Mouse (Mus musculus): ENCODE results near the gene B3gnt9. TPM values are rescaled to one million over a fixed set of nuclear protein-coding genes. Genes with fewer than 3 reads are reported as not detected.
A peak's percentile ranks its signal among the peaks of the same experiment; 100 is the strongest.

Gene B3gnt9
- polyA plus RNA-seq, 1 experiment from 2014 or later: 26.0 TPM

- peak within 1 kb of the TSS; percentile 87 for H3K4me2 ChIP-seq
- H3K9me3 ChIP-seq: no peaks in the 10 kb centered on the region
- H3K9ac ChIP-seq: peak within 1 kb of the TSS; percentile 64
- peak within 1 kb of the TSS; percentile 65 for H3K4me3 ChIP-seq
- H3K36me3 ChIP-seq: no peaks in the 10 kb centered on the region
- H3K4me1 ChIP-seq: peaks cover 24% of the 10 kb centered on the region
- 2% methylated on average over 34 of the region's 34 CpGs for WGBS
- peak within 1 kb of the TSS; percentile 89 for H3K27ac ChIP-seq
- ATAC-seq (ENCODE audit: borderline replicate concordance, extremely low read depth, low FRiP score, low TSS enrichment): peak; percentile 93
- no peaks in the 10 kb centered on the region for H3K27me3 ChIP-seq
Measured at GRCm38 (mm10) chr8:105224413-105225271, 30.3 kb downstream of the B3gnt9 start, which contains the start of gene D230025D16Rik. Gene D230025D16Rik, plus strand, starts transcription at chr8:105225145.

- H3K4me2 ChIP-seq: peak overlapping the region; percentile 87
- no peaks in the 10 kb centered on the region for H3K36me3 ChIP-seq
- H3K9me3 ChIP-seq: no peaks in the 10 kb centered on the region
- no peak for ATAC-seq (ENCODE audit: borderline replicate concordance, extremely low read depth, low FRiP score, low TSS enrichment)
- no peak overlapping the region for H3K4me3 ChIP-seq
- H3K4me1 ChIP-seq: peaks cover 24% of the 10 kb centered on the region
- no peaks in the 10 kb centered on the region for H3K27me3 ChIP-seq
- WGBS: 69% methylated on average over 7 of the region's 7 CpGs
- H3K27ac ChIP-seq: peak overlapping the region; percentile 89; the same call in 1 of the 2 replicates
- no peak overlapping the region for H3K9ac ChIP-seq
Measured at GRCm38 (mm10) chr8:105223850-105224249, 31.1 kb downstream of the B3gnt9 start.

GRCm38 (mm10) chr8:105217926-105218522 is 36.9 kb downstream of the B3gnt9 start:
- Histone ChIP-seq H3K27me3 (no peaks in the 10 kb centered on the region), H3K36me3 (peaks cover 17% of the 10 kb centered on the region), H3K9me3 (no peaks in the 10 kb centered on the region), H3K4me2 (no peak overlapping the region), H3K27ac (no peak overlapping the region), H3K4me1 (no peaks in the 10 kb centered on the region), H3K4me3 (no peak overlapping the region), H3K9ac (no peak overlapping the region)
- no peak for ATAC-seq (ENCODE audit: borderline replicate concordance, extremely low read depth, low FRiP score, low TSS enrichment)
- WGBS: 74% methylated on average over 5 of the region's 5 CpGs

DNA sequence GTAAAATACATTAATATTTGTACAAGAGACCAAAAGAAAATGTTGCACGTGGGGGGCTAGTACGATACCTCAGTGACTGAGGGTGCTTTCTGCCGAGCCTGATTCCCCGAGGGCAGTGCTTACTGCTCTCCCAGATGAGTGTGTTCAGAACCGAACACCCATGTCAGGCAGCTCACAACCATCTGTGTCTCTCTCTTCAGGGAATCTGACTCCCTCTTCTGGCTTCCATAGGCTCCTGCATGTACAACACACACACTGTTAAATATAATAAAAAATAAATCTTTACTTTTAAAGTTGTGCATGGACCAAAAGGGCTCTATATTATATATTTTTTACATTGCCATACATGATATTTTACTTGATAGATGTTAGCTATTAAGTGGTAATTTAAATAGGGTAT is 40.8 kb downstream of the B3gnt9 start:
- Histone ChIP-seq H3K9ac (no peak overlapping the region), H3K4me3 (no peak overlapping the region), H3K4me1 (no peaks in the 10 kb centered on the region), H3K4me2 (no peak overlapping the region), H3K36me3 (peaks cover 17% of the 10 kb centered on the region), H3K27ac (no peak overlapping the region), H3K27me3 (no peaks in the 10 kb centered on the region), H3K9me3 (no peaks in the 10 kb centered on the region)
- WGBS: 81% methylated on average over 5 of the region's 5 CpGs
- ATAC-seq (ENCODE audit: borderline replicate concordance, extremely low read depth, low FRiP score, low TSS enrichment): no peak

DNA sequence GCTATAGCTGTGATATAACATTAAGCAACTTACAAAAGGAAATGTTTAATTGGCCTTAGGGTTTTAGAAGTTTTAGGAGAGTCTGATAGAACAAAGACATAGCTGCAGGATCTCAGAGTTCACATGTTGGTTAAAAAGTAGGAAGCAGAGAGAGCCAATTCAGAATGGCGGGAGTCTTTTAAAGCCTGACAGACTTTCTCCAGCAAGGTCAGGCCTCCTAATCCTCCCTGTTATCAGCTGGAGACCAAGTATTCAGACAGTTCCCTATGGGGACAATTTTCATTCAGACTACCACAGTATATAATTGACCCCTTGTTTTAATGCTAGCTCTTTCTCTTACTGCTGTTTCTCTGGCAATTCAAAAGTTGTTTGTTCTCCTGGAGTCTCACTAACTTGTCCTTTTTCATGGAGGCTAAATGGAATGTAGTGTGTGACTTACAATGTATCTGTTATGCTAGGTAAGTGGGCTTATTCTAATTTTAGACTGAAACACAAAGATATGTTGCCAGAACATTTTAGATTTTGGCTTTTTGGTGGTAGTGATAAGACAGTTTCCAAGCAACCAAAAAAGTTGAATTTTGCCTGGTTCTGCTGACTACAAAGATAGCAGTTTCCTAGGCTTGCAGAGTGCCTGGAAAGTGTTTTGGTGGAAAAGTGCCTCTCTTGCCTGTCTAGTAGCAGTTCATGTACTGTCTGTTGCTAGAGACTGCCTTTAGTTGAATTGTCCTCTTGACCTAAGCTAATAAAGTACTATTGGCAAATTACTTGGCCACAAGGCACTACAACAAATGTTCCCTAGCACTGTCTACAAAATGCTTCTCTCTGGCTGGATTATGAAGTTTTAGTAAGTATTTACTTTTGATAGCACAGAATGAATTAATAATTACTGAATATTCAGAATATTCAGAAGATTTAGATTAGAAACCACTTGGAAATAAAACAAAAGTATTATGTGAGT is 45.5 kb downstream of the B3gnt9 start:
- H3K27ac ChIP-seq: no peak overlapping the region
- no peaks in the 10 kb centered on the region for H3K4me1 ChIP-seq
- H3K9ac ChIP-seq: no peak overlapping the region
- no peak overlapping the region for H3K4me2 ChIP-seq
- H3K9me3 ChIP-seq: no peaks in the 10 kb centered on the region
- H3K27me3 ChIP-seq: no peaks in the 10 kb centered on the region
- no peak for ATAC-seq (ENCODE audit: borderline replicate concordance, extremely low read depth, low FRiP score, low TSS enrichment)
- no peak overlapping the region for H3K4me3 ChIP-seq
- WGBS: 86% methylated on average over 1 of the region's 1 CpGs
- peaks cover 11% of the 10 kb centered on the region for H3K36me3 ChIP-seq

DNA sequence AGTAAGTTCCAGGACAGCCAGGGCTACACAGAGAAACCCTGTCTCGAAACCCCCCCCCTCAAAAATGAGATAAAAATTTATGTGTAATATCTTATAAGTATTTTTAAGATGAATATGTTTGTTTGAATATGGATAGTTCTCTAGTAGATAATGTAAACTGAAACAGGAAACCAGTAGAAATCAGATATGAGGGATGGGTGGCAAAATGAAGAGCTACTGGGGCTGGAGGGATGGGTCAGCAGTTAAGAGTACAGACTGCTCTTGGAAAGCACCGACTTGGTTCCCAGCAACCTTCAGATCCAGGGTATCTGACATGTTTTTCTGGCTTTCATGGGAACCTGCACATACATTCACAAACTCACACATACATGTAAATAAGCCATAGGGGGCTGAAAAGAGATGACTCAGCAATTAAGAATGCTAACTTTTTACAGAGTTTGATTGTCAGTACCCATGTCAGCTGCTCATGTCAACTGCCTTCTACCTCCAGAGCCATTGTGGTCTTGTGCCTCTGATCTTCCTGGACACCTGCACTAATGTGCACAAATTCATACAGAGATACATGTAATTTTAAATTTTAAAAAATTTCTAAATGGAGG is 47.2 kb downstream of the B3gnt9 start:
- Histone ChIP-seq H3K9ac (no peak overlapping the region), H3K27me3 (no peaks in the 10 kb centered on the region), H3K4me1 (no peaks in the 10 kb centered on the region), H3K36me3 (peaks cover 16% of the 10 kb centered on the region), H3K4me2 (no peak overlapping the region), H3K27ac (no peak overlapping the region), H3K4me3 (no peak overlapping the region), H3K9me3 (no peaks in the 10 kb centered on the region)
- no peak for ATAC-seq (ENCODE audit: borderline replicate concordance, extremely low read depth, low FRiP score, low TSS enrichment)
- 79% methylated on average over 2 of the region's 2 CpGs for WGBS

DNA sequence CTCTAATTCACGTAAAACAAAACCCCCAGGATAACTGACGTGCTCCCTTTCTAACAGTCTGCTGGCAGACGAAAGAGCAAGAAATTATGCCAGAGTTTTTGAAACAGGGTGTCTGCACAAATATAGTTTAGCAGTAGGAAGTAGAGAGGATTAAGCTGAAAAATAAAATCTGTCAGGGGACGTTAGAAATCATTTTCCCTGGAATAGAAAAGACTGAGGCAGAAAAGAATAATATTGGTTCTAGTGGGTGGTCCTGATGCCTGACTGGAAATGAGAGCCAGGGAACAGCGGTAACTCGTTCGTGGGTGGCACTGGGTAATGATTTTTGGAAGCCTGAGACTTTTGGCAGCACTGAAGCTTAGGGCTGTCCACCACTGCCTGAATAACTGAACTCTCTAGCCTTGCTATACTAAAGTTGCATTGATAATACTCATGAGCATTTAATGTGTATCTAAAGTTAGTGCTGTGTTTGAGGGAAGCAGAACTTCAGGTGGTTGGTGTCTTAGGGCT is 48.1 kb downstream of the B3gnt9 start:
- 70% methylated on average over 7 of the region's 7 CpGs for WGBS
- Histone ChIP-seq H3K27me3 (no peaks in the 10 kb centered on the region), H3K4me3 (no peak overlapping the region), H3K27ac (no peak overlapping the region), H3K4me2 (no peak overlapping the region), H3K9ac (no peak overlapping the region), H3K4me1 (no peaks in the 10 kb centered on the region), H3K9me3 (no peaks in the 10 kb centered on the region), H3K36me3 (peaks cover 16% of the 10 kb centered on the region)
- no peak for ATAC-seq (ENCODE audit: borderline replicate concordance, extremely low read depth, low FRiP score, low TSS enrichment)

GRCm38 (mm10) chr8:105205748-105206147 is 49.2 kb downstream of the B3gnt9 start:
- no peak overlapping the region for H3K9ac ChIP-seq
- no peak overlapping the region for H3K27ac ChIP-seq
- no peaks in the 10 kb centered on the region for H3K4me1 ChIP-seq
- no peaks in the 10 kb centered on the region for H3K9me3 ChIP-seq
- H3K36me3 ChIP-seq: peaks cover 26% of the 10 kb centered on the region
- H3K4me3 ChIP-seq: no peak overlapping the region
- H3K27me3 ChIP-seq: no peaks in the 10 kb centered on the region
- WGBS: 83% methylated on average over 1 of the region's 1 CpGs
- H3K4me2 ChIP-seq: no peak overlapping the region
- ATAC-seq (ENCODE audit: borderline replicate concordance, extremely low read depth, low FRiP score, low TSS enrichment): no peak

Other genes starting within 250 kb of the B3gnt9 start
- gene Ces3a, start 206.6 kb downstream of the B3gnt9 start, polyA plus RNA-seq (2015; fragmentation: Nextera tagmentation; extraction: Ambion mirVana): not detected in 2 replicates
- gene Ces3b, start 171.4 kb downstream of the B3gnt9 start, polyA plus RNA-seq (2015; fragmentation: Nextera tagmentation; extraction: Ambion mirVana): not detected in 2 replicates
- gene Ces4a, start 123.4 kb downstream of the B3gnt9 start, polyA plus RNA-seq (2015; fragmentation: Nextera tagmentation; extraction: Ambion mirVana): not detected in 2 replicates
- gene Cbfb, start 84.5 kb downstream of the B3gnt9 start, polyA plus RNA-seq (2015; fragmentation: Nextera tagmentation; extraction: Ambion mirVana): 62.9 and 63.3 TPM in 2 replicates
- 38.2 and 38.8 TPM in 2 replicates for gene D230025D16Rik, start 30.0 kb downstream of the B3gnt9 start, polyA plus RNA-seq (2015; fragmentation: Nextera tagmentation; extraction: Ambion mirVana)
- gene Tradd, start 9.5 kb upstream of the B3gnt9 start, polyA plus RNA-seq (2015; fragmentation: Nextera tagmentation; extraction: Ambion mirVana): 29.8 and 33.6 TPM in 2 replicates
- gene Fbxl8, start 9.5 kb upstream of the B3gnt9 start, polyA plus RNA-seq (2015; fragmentation: Nextera tagmentation; extraction: Ambion mirVana): 4.8 and 4.9 TPM in 2 replicates
- gene Hsf4, start 14.6 kb upstream of the B3gnt9 start, polyA plus RNA-seq (2015; fragmentation: Nextera tagmentation; extraction: Ambion mirVana): 0.61 and 0.69 TPM in 2 replicates
- 1.5 and 1.7 TPM in 2 replicates for gene Nol3, start 21.0 kb upstream of the B3gnt9 start, polyA plus RNA-seq (2015; fragmentation: Nextera tagmentation; extraction: Ambion mirVana)
- gene 4931428F04Rik, start 34.7 kb upstream of the B3gnt9 start, polyA plus RNA-seq (2015; fragmentation: Nextera tagmentation; extraction: Ambion mirVana): 9.7 and 10.0 TPM in 2 replicates
- 30.3 and 32.9 TPM in 2 replicates for gene Exoc3l, start 40.9 kb upstream of the B3gnt9 start, polyA plus RNA-seq (2015; fragmentation: Nextera tagmentation; extraction: Ambion mirVana)
- gene E2f4, start 42.5 kb upstream of the B3gnt9 start, polyA plus RNA-seq (2015; fragmentation: Nextera tagmentation; extraction: Ambion mirVana): 76.4 and 77.3 TPM in 2 replicates
- 10.1 and 12.1 TPM in 2 replicates for gene Elmo3, start 50.4 kb upstream of the B3gnt9 start, polyA plus RNA-seq (2015; fragmentation: Nextera tagmentation; extraction: Ambion mirVana)
- 1.6 and 2.8 TPM in 2 replicates for gene Lrrc29, start 71.1 kb upstream of the B3gnt9 start, polyA plus RNA-seq (2015; fragmentation: Nextera tagmentation; extraction: Ambion mirVana)
- 110 and 116 TPM in 2 replicates for gene Tmem208, start 71.2 kb upstream of the B3gnt9 start, polyA plus RNA-seq (2015; fragmentation: Nextera tagmentation; extraction: Ambion mirVana)
- 10.6 and 11.9 TPM in 2 replicates for gene Fhod1, start 92.8 kb upstream of the B3gnt9 start, polyA plus RNA-seq (2015; fragmentation: Nextera tagmentation; extraction: Ambion mirVana)
- 6.4 and 7.2 TPM in 2 replicates for gene Slc9a5, start 93.7 kb upstream of the B3gnt9 start, polyA plus RNA-seq (2015; fragmentation: Nextera tagmentation; extraction: Ambion mirVana)
- 1.1 and 1.5 TPM in 2 replicates for gene Plekhg4, start 118.1 kb upstream of the B3gnt9 start, polyA plus RNA-seq (2015; fragmentation: Nextera tagmentation; extraction: Ambion mirVana)
- gene Kctd19, start 158.3 kb upstream of the B3gnt9 start, polyA plus RNA-seq (2015; fragmentation: Nextera tagmentation; extraction: Ambion mirVana): not detected in 2 replicates
- 0.43 and 0.67 TPM in 2 replicates for gene Lrrc36, start 158.4 kb upstream of the B3gnt9 start, polyA plus RNA-seq (2015; fragmentation: Nextera tagmentation; extraction: Ambion mirVana)
- 63.3 and 63.6 TPM in 2 replicates for gene Tppp3, start 216.4 kb upstream of the B3gnt9 start, polyA plus RNA-seq (2015; fragmentation: Nextera tagmentation; extraction: Ambion mirVana)
- gene Zdhhc1, start 241.7 kb upstream of the B3gnt9 start, polyA plus RNA-seq (2015; fragmentation: Nextera tagmentation; extraction: Ambion mirVana): 44.0 and 50.9 TPM in 2 replicates